Mouse (Mus musculus): ENCODE measurements at regions not wholly inside any gene's neighbourhood (a gene's known extent, or its start where the extent isn't known, plus 50 kb on each side); places are given as distances from the start of the nearest gene placed in this dataset.

DNA sequence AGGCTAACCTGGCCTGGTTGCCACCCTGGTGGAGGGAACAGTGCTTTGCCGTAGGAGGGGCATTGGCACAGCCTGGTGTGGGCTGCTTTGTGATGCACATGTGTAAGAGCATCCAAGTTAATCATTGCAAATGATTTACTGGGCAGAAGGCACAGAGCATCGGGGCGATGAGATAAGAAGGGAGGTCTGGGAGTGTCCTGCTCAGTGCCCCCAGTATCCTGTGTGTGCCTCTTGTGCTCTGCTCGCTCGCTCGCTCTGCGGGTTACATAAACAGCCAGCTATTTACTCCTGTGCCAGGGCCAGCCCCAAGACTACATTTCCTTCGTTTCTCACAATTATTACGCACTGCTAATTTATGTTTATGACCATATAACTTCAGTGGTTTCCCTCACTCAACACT, 117.9 kb upstream of the Aldh1a3 start:
- TF ChIP-seq CTCF (conservative IDR thresholded peaks at IDR 0.05; ENCODE audit: low read length) (no peak), POU5F1 (IDR thresholded peaks at IDR 0.05; ENCODE audit: borderline replicate concordance, low read length) (no peak)
